Mouse (Mus musculus): Measurements from ENCODE around the gene Ercc6l.

DNA sequence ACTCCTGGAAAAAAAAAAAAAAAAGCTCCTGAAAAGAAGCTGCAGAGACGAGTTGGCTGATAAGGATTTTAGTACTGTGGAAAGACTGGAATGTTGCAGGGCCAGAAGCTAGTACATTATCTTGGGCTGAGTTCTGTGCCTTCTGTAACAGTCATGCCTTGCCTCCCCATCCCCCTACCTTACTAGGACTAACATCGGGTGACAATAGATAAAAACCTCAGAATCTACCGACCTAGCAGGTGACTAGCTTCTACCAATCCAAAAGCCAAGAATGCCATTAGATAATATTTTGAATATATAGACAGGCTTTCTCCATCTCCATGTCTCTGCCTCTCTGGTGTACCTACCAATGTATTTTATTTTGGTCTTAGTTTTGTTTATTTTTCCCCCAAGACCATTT, 14.0 kb upstream of the Ercc6l start:
- TF ChIP-seq CTCF (IDR thresholded peaks at IDR 0.05; ENCODE audit: borderline replicate concordance, insufficient read depth, low read depth, low read length) = no peak
- TF ChIP-seq POLR2A (IDR thresholded peaks at IDR 0.05; ENCODE audit: borderline replicate concordance, insufficient read depth, low read length) = no peak

All from cerebellum, adult 2 months (tissue).